Mouse (Mus musculus) hindbrain, embryonic 14.5 days (tissue): Measurements from ENCODE around the gene Ephb2. TPM values are rescaled to one million over a fixed set of nuclear protein-coding genes. Genes with fewer than 3 reads are reported as not detected.

Experiments used
- ATAC-seq: fragments of 200-750 bp; cut with Nextera tagmentation; 2 replicates; pipeline ENCODE4 v1.8.0; 2017; ENCODE audit warnings: moderate number of reproducible peaks, mild to moderate bottlenecking, moderate TSS enrichment, moderate library complexity; ENCODE audit not compliant: low FRiP score
- DNase-seq: peaks from one replicate; pipeline ENCODE4 v3.0.0-alpha.2; 2015; ENCODE audit warnings: low spot score
- H3K27ac ChIP-seq: fragments of 300-500 bp; sonication (generic); 2 replicates; pipeline ENCODE4 v1.5.1; 2014; ENCODE audit warnings: mild to moderate bottlenecking, moderate library complexity
- H3K27me3 ChIP-seq: fragments of 300-500 bp; sonication (generic); 2 replicates; pipeline ENCODE4 v1.6.1; 2014; ENCODE audit warnings: mild to moderate bottlenecking, low read length, mixed read lengths; ENCODE audit not compliant: control insufficient read depth, insufficient read depth
- H3K36me3 ChIP-seq: fragments of 300-500 bp; sonication (generic); replicated peaks from 2 replicates; pipeline ENCODE4 v1.6.1; 2014; ENCODE audit not compliant: control insufficient read depth, insufficient read depth
- H3K4me1 ChIP-seq: fragments of 300-500 bp; sonication (generic); replicated peaks from 2 replicates; pipeline ENCODE4 v1.6.1; 2014; ENCODE audit warnings: antibody characterized with exemption, low read length, mixed read lengths; ENCODE audit not compliant: control insufficient read depth, insufficient read depth
- H3K4me2 ChIP-seq: fragments of 300-500 bp; sonication (generic); replicated peaks from 2 replicates; pipeline ENCODE4 v1.6.1; 2014; ENCODE audit warnings: mild to moderate bottlenecking, moderate library complexity
- H3K4me3 ChIP-seq: fragments of 300-500 bp; sonication (generic); replicated peaks from 2 replicates; pipeline ENCODE4 v1.5.1; 2014; ENCODE audit warnings: mild to moderate bottlenecking, low read length
- H3K9ac ChIP-seq: fragments of 300-500 bp; sonication (generic); 2 replicates; pipeline ENCODE4 v1.6.1; 2014
- H3K9me3 ChIP-seq: fragments of 300-500 bp; sonication (generic); 2 replicates; pipeline ENCODE4 v1.6.1; 2016; ENCODE audit warnings: low read length; ENCODE audit not compliant: control insufficient read depth
- WGBS: fragments of 180-500 bp; shearing (Covaris S2); extraction: QIAGEN DNeasy Blood & Tissue Kit; methylation state at CpG from one replicate; pipeline ENCODE4 v1.1.7; 2014; 5-methylcytosine and 5-hydroxymethylcytosine counted together
- polyA plus RNA-seq: library from polyadenylated mRNA; unstranded; fragments of >200 nt; fragmentation: Nextera tagmentation; extraction: Ambion mirVana; gene quantifications from 2 replicates; pipeline ENCODE4 v1.2.1, GENCODE M21; 2014

Ephb2 gene
- polyA plus RNA-seq = 26.6 and 28.1 TPM in 2 replicates

DNA sequence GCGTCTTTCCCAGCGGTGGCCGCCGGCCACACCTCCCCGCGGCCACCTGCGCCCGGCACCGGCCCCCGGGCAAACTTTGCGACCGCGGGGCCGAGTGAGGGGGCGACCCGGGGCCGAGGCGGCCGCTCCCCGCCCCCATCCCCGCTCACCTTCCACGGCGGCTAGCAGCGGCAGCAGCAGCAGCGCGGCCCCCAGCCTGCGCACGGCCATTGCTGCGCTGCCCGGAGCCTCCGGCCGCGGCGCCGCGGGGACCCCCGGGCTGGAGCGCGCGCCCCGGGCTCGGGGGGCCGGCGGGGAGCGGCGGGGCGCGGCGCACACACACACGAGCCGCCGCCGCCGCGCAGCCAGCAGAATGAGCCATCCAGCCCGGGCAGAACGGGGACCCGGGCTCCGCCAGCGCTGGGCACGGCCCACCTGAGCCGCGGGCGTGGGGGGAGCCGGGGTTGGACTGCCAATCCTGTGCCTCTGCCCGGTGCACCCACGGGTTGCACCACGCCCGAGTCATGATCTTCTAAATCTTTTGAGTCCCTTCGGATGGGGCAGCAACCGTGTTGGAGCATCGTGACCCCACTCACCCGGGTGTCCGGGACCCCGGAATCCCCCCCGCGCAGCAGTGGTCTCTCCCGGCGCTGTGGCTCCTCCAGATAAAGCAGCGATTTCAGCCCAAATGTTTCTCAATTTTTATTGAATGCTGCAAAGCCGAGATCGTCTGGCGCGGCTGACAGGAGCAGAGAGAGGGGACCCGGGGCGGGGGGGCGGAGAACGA, at the start of gene Ephb2:
TSS of gene Ephb2 (minus strand) at position 368 of the 766 bp plus-strand sequence.
- Histone ChIP-seq H3K27me3 (no peaks in the 10 kb centered on the region), H3K9ac (peak within 1 kb of the TSS; percentile 87), H3K4me2 (peak within 1 kb of the TSS; percentile 93), H3K4me3 (peak within 1 kb of the TSS; percentile 82), H3K36me3 (no peaks in the 10 kb centered on the region), H3K4me1 (peaks cover 53% of the 10 kb centered on the region), H3K27ac (peak within 1 kb of the TSS; percentile 100), H3K9me3 (no peaks in the 10 kb centered on the region)
- WGBS = under 1% methylated on average over 75 of the region's 88 CpGs
- ATAC-seq (peak; percentile 85), DNase-seq (peak; percentile 80)

DNA sequence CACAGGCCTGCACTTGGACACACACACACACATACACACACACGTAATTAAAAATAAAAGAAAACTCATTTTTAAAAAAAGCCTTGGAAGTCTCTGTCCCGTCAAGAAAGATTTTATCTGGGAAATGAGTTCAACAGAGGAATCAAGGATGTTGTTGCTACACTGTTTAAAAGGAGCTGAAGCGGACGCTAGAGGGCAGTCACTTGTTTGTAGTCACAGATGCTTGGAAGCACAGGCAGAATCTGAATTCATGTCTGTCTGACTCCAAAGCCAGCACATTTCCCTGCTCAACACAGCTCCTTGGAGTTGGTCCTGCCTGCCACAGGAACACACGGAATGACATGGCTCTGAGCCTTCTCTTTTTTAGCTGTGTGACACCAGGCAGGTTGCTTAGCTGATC, 42.8 kb upstream of the Ephb2 start:
- H3K27me3 ChIP-seq = no peaks in the 10 kb centered on the region
- DNase-seq (peak; percentile 53), ATAC-seq (no peak)
- H3K4me3 ChIP-seq = no peak overlapping the region
- no peaks in the 10 kb centered on the region for H3K4me1 ChIP-seq
- no peak overlapping the region for H3K27ac ChIP-seq
- H3K9me3 ChIP-seq = no peaks in the 10 kb centered on the region
- H3K4me2 ChIP-seq = no peak overlapping the region
- no peaks in the 10 kb centered on the region for H3K36me3 ChIP-seq
- H3K9ac ChIP-seq = no peak overlapping the region
- 25% methylated on average over 5 of the region's 5 CpGs for WGBS

- H3K4me1 ChIP-seq = no peaks in the 10 kb centered on the region
- no peaks in the 10 kb centered on the region for H3K27me3 ChIP-seq
- H3K4me2 ChIP-seq = no peak overlapping the region
- no peak overlapping the region for H3K27ac ChIP-seq
- H3K36me3 ChIP-seq = no peaks in the 10 kb centered on the region
- DNase-seq (no peak), ATAC-seq (no peak)
- H3K9me3 ChIP-seq = no peaks in the 10 kb centered on the region
- WGBS = 51% methylated on average over 8 of the region's 8 CpGs
- no peak overlapping the region for H3K9ac ChIP-seq
- H3K4me3 ChIP-seq = no peak overlapping the region
Measured at GRCm38 (mm10) chr4:136878171-136878570, 42.4 kb upstream of the Ephb2 start.

- ATAC-seq = peak; percentile 48
- Histone ChIP-seq H3K4me2 (no peak overlapping the region), H3K27ac (no peak overlapping the region), H3K9me3 (no peaks in the 10 kb centered on the region), H3K9ac (no peak overlapping the region), H3K4me3 (no peak overlapping the region), H3K36me3 (no peaks in the 10 kb centered on the region), H3K4me1 (no peaks in the 10 kb centered on the region), H3K27me3 (no peaks in the 10 kb centered on the region)
- 17% methylated on average over 7 of the region's 7 CpGs for WGBS
- peak; percentile 77 for DNase-seq
Measured at GRCm38 (mm10) chr4:136876971-136877370, 41.2 kb upstream of the Ephb2 start.

GRCm38 (mm10) chr4:136875012-136875411, 39.2 kb upstream of the Ephb2 start:
- ATAC-seq = no peak
- H3K4me1 ChIP-seq = no peaks in the 10 kb centered on the region
- no peak overlapping the region for H3K4me3 ChIP-seq
- no peak overlapping the region for H3K4me2 ChIP-seq
- H3K9ac ChIP-seq = no peak overlapping the region
- no peaks in the 10 kb centered on the region for H3K36me3 ChIP-seq
- no peak overlapping the region for H3K27ac ChIP-seq
- WGBS = 90% methylated on average over 14 of the region's 14 CpGs
- no peak for DNase-seq
- H3K9me3 ChIP-seq = no peaks in the 10 kb centered on the region
- no peaks in the 10 kb centered on the region for H3K27me3 ChIP-seq

GRCm38 (mm10) chr4:136868371-136868770, 32.6 kb upstream of the Ephb2 start:
- WGBS = 81% methylated on average over 6 of the region's 6 CpGs
- H3K27ac ChIP-seq = no peak overlapping the region
- ATAC-seq = no peak

DNA sequence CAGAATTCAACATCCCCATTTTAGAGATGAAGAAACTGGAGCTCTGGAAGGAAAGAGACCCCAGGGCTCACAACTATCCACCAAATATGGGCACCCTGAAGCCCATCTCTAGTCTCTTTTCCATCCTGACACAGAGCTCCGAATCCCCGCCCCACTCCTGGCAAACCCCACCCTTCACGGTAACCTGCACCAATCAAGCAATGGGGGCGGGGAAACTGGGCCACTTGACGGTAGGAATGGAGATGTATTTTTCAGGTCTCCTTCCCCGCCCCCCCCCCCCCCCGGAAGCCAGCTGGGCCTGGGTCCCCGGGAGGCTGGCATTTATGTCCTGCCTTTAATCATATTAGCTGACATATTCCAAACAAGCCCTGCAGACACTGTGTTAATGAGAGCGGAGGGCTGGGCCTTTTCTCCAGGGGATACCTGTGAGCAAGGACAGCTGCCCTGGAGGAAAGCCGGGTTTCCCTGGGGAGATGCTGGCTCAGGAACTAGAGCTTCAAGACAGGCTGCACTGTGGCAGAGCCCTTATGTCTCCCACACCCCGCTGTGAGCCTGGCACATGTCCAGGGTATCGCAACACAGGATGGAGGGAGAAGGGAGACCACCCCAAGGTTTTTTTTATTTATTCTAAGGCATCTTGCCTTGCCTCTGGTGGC, 32.0 kb upstream of the Ephb2 start:
- Histone ChIP-seq H3K4me2 (no peak overlapping the region), H3K9me3 (no peaks in the 10 kb centered on the region)
- ATAC-seq = peak; percentile 37; the same call in 1 of the 2 replicates

More at GRCm38 (mm10) chr4:136868371-136868770, 32.6 kb upstream of the Ephb2 start:
- no peak overlapping the region for H3K9ac ChIP-seq
- H3K9me3 ChIP-seq = no peaks in the 10 kb centered on the region
- H3K27me3 ChIP-seq = no peaks in the 10 kb centered on the region
- no peak overlapping the region for H3K4me2 ChIP-seq
- H3K36me3 ChIP-seq = no peaks in the 10 kb centered on the region
- no peak for DNase-seq
- H3K4me1 ChIP-seq = peaks cover 28% of the 10 kb centered on the region
- H3K4me3 ChIP-seq = no peak overlapping the region

DNA sequence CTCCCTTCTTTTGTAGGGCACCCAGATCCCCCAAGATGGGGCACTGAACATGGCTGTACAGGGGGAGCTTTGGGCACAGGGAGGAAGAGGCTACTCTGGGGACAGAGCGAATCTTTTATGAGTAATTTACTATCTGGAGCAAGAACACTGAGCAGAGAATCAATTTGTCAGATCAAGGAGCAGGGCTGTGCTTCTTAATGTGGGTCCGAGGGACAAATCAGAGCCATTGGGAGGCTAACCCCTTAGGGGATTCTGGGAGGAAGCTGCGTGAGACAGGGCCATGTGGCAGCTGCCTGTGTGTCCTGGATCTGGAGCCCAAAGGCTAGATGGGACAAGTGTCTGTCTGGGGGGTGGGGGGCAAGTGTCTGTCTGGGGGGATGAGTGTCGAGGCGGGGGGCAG, 29.7 kb upstream of the Ephb2 start:
- Histone ChIP-seq H3K4me1 (peaks cover 35% of the 10 kb centered on the region), H3K36me3 (no peaks in the 10 kb centered on the region), H3K4me3 (0 out of 2 replicates have a peak overlapping the region, but pooled peaks have one; percentile 4), H3K27ac (peak overlapping the region; percentile 85), H3K9ac (peak overlapping the region; percentile 34; the same call in 1 of the 2 replicates), H3K27me3 (no peaks in the 10 kb centered on the region), H3K9me3 (no peaks in the 10 kb centered on the region), H3K4me2 (peak overlapping the region; percentile 34)
- DNase-seq = no peak
- ATAC-seq = no peak
- 40% methylated on average over 5 of the region's 5 CpGs for WGBS

More for the DNA sequence above, 32.0 kb upstream of the Ephb2 start:
- Histone ChIP-seq H3K4me1 (peaks cover 28% of the 10 kb centered on the region), H3K36me3 (no peaks in the 10 kb centered on the region), H3K9ac (no peak overlapping the region), H3K27me3 (no peaks in the 10 kb centered on the region), H3K27ac (0 out of 2 replicates have a peak overlapping the region, but pooled peaks have one; percentile 20), H3K4me3 (no peak overlapping the region)
- DNase-seq = no peak
- WGBS = 16% methylated on average over 11 of the region's 12 CpGs

DNA sequence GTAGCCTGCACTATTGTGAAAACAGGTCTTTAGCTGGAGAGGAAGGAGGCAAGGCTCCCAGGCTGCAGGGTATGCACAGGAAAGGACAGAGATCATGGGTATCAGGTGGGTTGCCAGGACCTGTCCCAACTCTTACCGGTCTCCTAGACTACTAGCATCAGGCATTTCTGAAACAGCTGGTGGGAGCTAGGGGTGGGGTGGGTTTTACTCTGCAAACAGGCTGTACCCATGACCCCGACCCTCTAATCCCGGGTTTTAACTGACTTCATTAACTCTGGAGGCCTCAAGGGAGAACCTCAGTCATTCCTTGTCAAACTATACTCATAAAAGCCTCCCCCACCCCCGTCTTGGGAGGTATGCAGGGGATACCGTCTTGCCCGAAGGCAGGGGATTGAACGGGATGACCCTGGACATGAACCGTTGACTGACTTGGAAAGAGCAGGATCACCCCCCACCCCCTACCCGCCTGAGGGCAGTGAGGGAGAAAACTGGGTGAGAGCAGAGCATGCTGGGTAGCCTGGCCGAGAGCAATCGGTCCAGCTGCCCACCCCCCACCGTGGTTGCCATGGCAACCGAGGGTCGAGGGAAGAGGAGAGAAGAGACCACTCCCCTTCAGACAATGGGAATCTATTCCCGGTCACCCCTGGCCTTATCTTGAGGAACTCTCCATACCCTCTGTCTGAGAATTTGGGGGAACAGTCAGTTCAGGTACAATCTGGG, 29.1 kb upstream of the Ephb2 start:
- DNase-seq (peak; percentile 72), ATAC-seq (peak; percentile 44; the same call in 1 of the 2 replicates)
- Histone ChIP-seq H3K4me2 (peak overlapping the region; percentile 34), H3K4me3 (0 out of 2 replicates have a peak overlapping the region, but pooled peaks have one; percentile 4), H3K9ac (peak overlapping the region; percentile 34; the same call in 1 of the 2 replicates), H3K36me3 (no peaks in the 10 kb centered on the region), H3K27ac (peak overlapping the region; percentile 85), H3K27me3 (no peaks in the 10 kb centered on the region), H3K4me1 (peaks cover 35% of the 10 kb centered on the region), H3K9me3 (no peaks in the 10 kb centered on the region)
- WGBS = 2% methylated on average over 15 of the region's 15 CpGs
